Mouse (Mus musculus): ENCODE measurements at regions not wholly inside any gene's neighbourhood (a gene's known extent, or its start where the extent isn't known, plus 50 kb on each side); places are given as distances from the start of the nearest gene placed in this dataset.

GRCm38 (mm10) chr6:95769808-95770207 is 51.2 kb upstream of the Suclg2 start:
- no peak for ATAC-seq (replicated peaks; ENCODE audit: poor library complexity)

GRCm38 (mm10) chr6:95801651-95802050 is 83.1 kb upstream of the Suclg2 start:
- no peak for ATAC-seq (replicated peaks; ENCODE audit: poor library complexity)

GRCm38 (mm10) chr6:95841502-95841901 is 122.9 kb upstream of the Suclg2 start:
- ATAC-seq (replicated peaks; ENCODE audit: poor library complexity), result no peak

GRCm38 (mm10) chr6:95846536-95846935 is 127.9 kb upstream of the Suclg2 start:
- no peak for ATAC-seq (replicated peaks; ENCODE audit: poor library complexity)

GRCm38 (mm10) chr6:95875463-95875862 is 156.9 kb upstream of the Suclg2 start:
- ATAC-seq (replicated peaks; ENCODE audit: poor library complexity), result no peak

- no peak for ATAC-seq (replicated peaks; ENCODE audit: poor library complexity)
These were observed 157.7 kb upstream of the Suclg2 start for GRCm38 (mm10) chr6:95876320-95876719.

- ATAC-seq (replicated peaks; ENCODE audit: poor library complexity), result no peak
These were observed 168.0 kb upstream of the Suclg2 start for GRCm38 (mm10) chr6:95886645-95887044.

- no peak for ATAC-seq (replicated peaks; ENCODE audit: poor library complexity)
These were observed 184.0 kb upstream of the Suclg2 start for GRCm38 (mm10) chr6:95902551-95902950.

- ATAC-seq (replicated peaks; ENCODE audit: poor library complexity), result no peak
These were observed 185.6 kb upstream of the Suclg2 start for GRCm38 (mm10) chr6:95904085-95904633.

- ATAC-seq (replicated peaks; ENCODE audit: poor library complexity), result no peak
These were observed 186.5 kb upstream of the Suclg2 start for GRCm38 (mm10) chr6:95905057-95905456.

- ATAC-seq (replicated peaks; ENCODE audit: poor library complexity), result no peak
These were observed 191.2 kb upstream of the Fam19a1 start for GRCm38 (mm10) chr6:95921737-95922136.

- no peak for ATAC-seq (replicated peaks; ENCODE audit: poor library complexity)
These were observed 178.4 kb upstream of the Fam19a1 start for GRCm38 (mm10) chr6:95934561-95934960.

GRCm38 (mm10) chr6:95936504-95936903 is 176.4 kb upstream of the Fam19a1 start:
- ATAC-seq (replicated peaks; ENCODE audit: poor library complexity), result no peak

- no peak for ATAC-seq (replicated peaks; ENCODE audit: poor library complexity)
These were observed 173.9 kb upstream of the Fam19a1 start for GRCm38 (mm10) chr6:95939052-95939451.

GRCm38 (mm10) chr6:95960745-95961144 is 152.2 kb upstream of the Fam19a1 start:
- no peak for ATAC-seq (replicated peaks; ENCODE audit: poor library complexity)

GRCm38 (mm10) chr6:95966231-95966630 is 146.7 kb upstream of the Fam19a1 start:
- no peak for ATAC-seq (replicated peaks; ENCODE audit: poor library complexity)

GRCm38 (mm10) chr6:95975994-95976393 is 137.0 kb upstream of the Fam19a1 start:
- ATAC-seq (replicated peaks; ENCODE audit: poor library complexity), result no peak

- no peak for ATAC-seq (replicated peaks; ENCODE audit: poor library complexity)
These were observed 115.9 kb upstream of the Fam19a1 start for GRCm38 (mm10) chr6:95997037-95997436.

GRCm38 (mm10) chr6:95997741-95998140 is 115.2 kb upstream of the Fam19a1 start:
- no peak for ATAC-seq (replicated peaks; ENCODE audit: poor library complexity)

GRCm38 (mm10) chr6:95999441-95999840 is 113.5 kb upstream of the Fam19a1 start:
- no peak for ATAC-seq (replicated peaks; ENCODE audit: poor library complexity)

- no peak for ATAC-seq (replicated peaks; ENCODE audit: poor library complexity)
These were observed 112.9 kb upstream of the Fam19a1 start for GRCm38 (mm10) chr6:96000011-96000476.

- ATAC-seq (replicated peaks; ENCODE audit: poor library complexity), result no peak
These were observed 101.7 kb upstream of the Fam19a1 start for GRCm38 (mm10) chr6:96011299-96011698.

- ATAC-seq (replicated peaks; ENCODE audit: poor library complexity), result peak; percentile 76
These were observed 84.8 kb upstream of the Fam19a1 start for GRCm38 (mm10) chr6:96028022-96028704.

Data from megakaryocyte progenitor cell, adult 5-6 weeks (primary cell).